Mouse (Mus musculus) myocyte (in vitro differentiated cells): Measurements from ENCODE around the gene Diras1. TPM values are rescaled to one million over a fixed set of nuclear protein-coding genes. Genes with fewer than 3 reads are reported as not detected.
"Not testable (repeated sequence)": the region's sequence is repeated elsewhere in the genome, so short reads cannot be mapped to it uniquely, and the experiment has no call there.

Experiments used
- H3K27me3 ChIP-seq: one replicate; pipeline ENCODE4 v1.6.1; 2011; ENCODE audit not compliant: control insufficient read depth, insufficient read depth, insufficient read length
- H3K36me3 ChIP-seq: one replicate; pipeline ENCODE4 v1.6.1; 2011; ENCODE audit not compliant: control insufficient read depth, insufficient read depth
- H3K4me2 ChIP-seq: one replicate; pipeline ENCODE4 v1.6.1; 2011; ENCODE audit warnings: low read depth, control low read depth
- H3K4me3 ChIP-seq: one replicate; pipeline ENCODE4 v1.5.1; 2011; ENCODE audit warnings: mild to moderate bottlenecking, control low read depth, moderate library complexity
- H3K79me2 ChIP-seq: one replicate; pipeline ENCODE4 v1.6.1; 2011; ENCODE audit not compliant: control insufficient read depth, insufficient read depth
- H3ac ChIP-seq: one replicate; pipeline ENCODE4 v1.6.1; 2011; ENCODE audit not compliant: control insufficient read depth, insufficient read length
- CEBPB ChIP-seq: IDR thresholded peaks from 2 replicates; pipeline ENCODE4 v1.6.1; 2011; ENCODE audit warnings: mild to moderate bottlenecking, moderate library complexity; ENCODE audit not compliant: poor library complexity, insufficient read depth, severe bottlenecking
- E2F4 ChIP-seq: IDR thresholded peaks from one replicate; pipeline ENCODE4 v1.6.1; 2011; ENCODE audit warnings: mild to moderate bottlenecking, control low read depth, moderate library complexity; ENCODE audit not compliant: insufficient read depth
- MAX ChIP-seq: IDR thresholded peaks from one replicate; pipeline ENCODE4 v1.6.1; 2011; ENCODE audit warnings: low read depth, mild to moderate bottlenecking, control low read depth
- MYOD1 ChIP-seq, 3 experiments: IDR thresholded peaks; one replicate each; pipeline ENCODE4 v1.6.1; 2011; ENCODE audit warnings: control low read depth in 2 of 3, low read depth in 2 of 3, mild to moderate bottlenecking in 2 of 3, moderate library complexity in 1 of 3; ENCODE audit not compliant: insufficient read length in 2 of 3, control insufficient read depth in 1 of 3
- MYOG ChIP-seq, 3 experiments: IDR thresholded peaks; one replicate each; pipeline ENCODE4 v1.6.1; 2011; ENCODE audit warnings: control low read depth in 2 of 3, low read depth in 2 of 3, mild to moderate bottlenecking in 2 of 3; ENCODE audit not compliant: insufficient read length in 2 of 3, control insufficient read depth in 1 of 3, insufficient read depth in 1 of 3
- POLR2A ChIP-seq: IDR thresholded peaks from one replicate; pipeline ENCODE4 v1.6.1; 2011; ENCODE audit warnings: low read depth, mild to moderate bottlenecking, control low read depth, moderate library complexity; ENCODE audit not compliant: insufficient read length
- POLR2AphosphoS2 ChIP-seq: IDR thresholded peaks from one replicate; pipeline ENCODE4 v1.6.1; 2011; ENCODE audit warnings: low read depth, control low read depth; ENCODE audit not compliant: insufficient read length
- REST ChIP-seq: IDR thresholded peaks from one replicate; pipeline ENCODE4 v1.6.1; 2011; ENCODE audit warnings: mild to moderate bottlenecking, control low read depth, moderate library complexity; ENCODE audit not compliant: insufficient read depth, insufficient read length
- SRF ChIP-seq: IDR thresholded peaks from one replicate; pipeline ENCODE4 v1.6.1; 2011; ENCODE audit warnings: low read depth; ENCODE audit not compliant: control insufficient read depth, insufficient read length
- TCF12 ChIP-seq: IDR thresholded peaks from one replicate; pipeline ENCODE4 v1.6.1; 2011; ENCODE audit warnings: mild to moderate bottlenecking, control low read depth; ENCODE audit not compliant: poor library complexity, insufficient read depth, severe bottlenecking
- TCF3 ChIP-seq: IDR thresholded peaks from one replicate; pipeline ENCODE4 v1.6.1; 2011; ENCODE audit warnings: low read depth, control low read depth; ENCODE audit not compliant: insufficient read length
- USF1 ChIP-seq: IDR thresholded peaks from one replicate; pipeline ENCODE4 v1.6.1; 2011; ENCODE audit warnings: low read depth, mild to moderate bottlenecking, control low read depth, moderate library complexity
- polyA plus RNA-seq: library from polyadenylated mRNA; unstranded; fragments of >200 nt; fragmentation: generic; extraction: Trizol; gene quantifications from one replicate; pipeline ENCODE4 v1.2.1, GENCODE M21; 2012; ENCODE audit warnings: missing spikeins

Gene Diras1
- polyA plus RNA-seq, 1 experiment, result 0.42 TPM

- Histone ChIP-seq H3K79me2 (peaks cover 23% of the 10 kb centered on the region), H3ac (no peak overlapping the region), H3K36me3 (no peaks in the 10 kb centered on the region), H3K4me3 (no peak overlapping the region), H3K27me3 (peaks cover 9% of the 10 kb centered on the region), H3K4me2 (no peak overlapping the region)
- TF ChIP-seq USF1, result no peak
- no peak for TF ChIP-seq CEBPB
- no peak for TF ChIP-seq TCF3
- no peak for TF ChIP-seq E2F4
- no peak for TF ChIP-seq POLR2AphosphoS2
- no peak for TF ChIP-seq REST
- no peak for TF ChIP-seq MYOD1 (IDR thresholded peaks at IDR 0.05; ENCODE audit: control insufficient read depth in 1 of 3, insufficient read length in 2 of 3, low read depth in 2 of 3)
- TF ChIP-seq MYOG (IDR thresholded peaks at IDR 0.05; ENCODE audit: control insufficient read depth in 1 of 3, insufficient read depth in 1 of 3, insufficient read length in 2 of 3, low read depth in 2 of 3), result no peak
- no peak for TF ChIP-seq SRF
- TF ChIP-seq TCF12, result no peak
- TF ChIP-seq MAX, result no peak
- TF ChIP-seq POLR2A, result no peak
Observed at GRCm38 (mm10) chr10:81062710-81063109, 37.2 kb upstream of the Diras1 start.

DNA sequence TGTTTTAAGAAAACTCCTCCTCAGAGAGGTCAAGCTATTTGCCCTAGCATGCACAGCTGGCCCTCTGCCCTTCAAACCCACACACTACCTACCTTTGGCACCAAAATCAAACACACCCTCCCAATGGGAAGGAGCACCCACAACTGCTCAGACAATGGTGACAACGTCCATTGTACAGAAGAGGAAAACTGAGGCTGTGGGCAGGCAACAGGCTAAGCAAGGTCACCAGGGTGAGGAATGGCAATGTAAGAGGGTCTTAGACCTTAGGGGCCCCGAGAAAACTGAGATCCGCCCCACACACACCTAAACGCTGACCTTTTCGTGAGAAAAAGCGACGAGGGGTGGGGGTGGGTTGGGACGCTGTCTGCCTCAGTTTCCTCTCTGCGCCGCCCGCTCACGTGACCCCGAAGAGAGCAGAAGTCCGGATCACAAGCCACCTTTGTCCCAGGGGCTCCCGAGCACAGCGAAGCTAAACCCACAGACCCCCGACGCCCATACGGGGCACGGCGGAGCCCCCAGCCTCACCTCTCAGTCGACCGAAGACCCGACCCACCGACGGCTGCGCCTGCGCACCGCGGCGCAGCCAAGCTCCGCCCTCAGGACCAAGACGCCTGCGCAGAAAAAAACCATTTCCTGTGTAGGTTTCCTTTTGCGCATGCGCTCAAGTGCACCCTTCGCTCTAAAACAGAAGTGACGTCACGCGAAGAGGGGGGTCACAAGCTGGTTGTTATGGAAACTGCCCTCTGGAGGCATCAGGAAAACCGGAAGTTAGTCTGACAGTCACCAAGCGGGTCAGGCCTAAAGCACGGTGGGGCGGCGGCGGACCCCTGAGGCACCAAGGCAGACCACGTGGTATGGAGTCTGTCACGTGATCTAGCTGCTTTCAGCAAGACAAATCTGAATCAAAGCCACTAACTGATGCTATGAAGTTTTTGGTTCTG lies 34.4 kb upstream of the Diras1 start, which contains the start of gene Sgta:
Sgta (minus strand) TSS at position 579 of the 941 bp plus-strand sequence.
- Histone ChIP-seq H3K4me2 (peak within 1 kb of the TSS; percentile 96), H3K79me2 (peaks cover 51% of the 10 kb centered on the region)
- TF ChIP-seq MAX (no peak), USF1 (peak; percentile 97), POLR2AphosphoS2 (peak; percentile 65), POLR2A (peak; percentile 64)

GRCm38 (mm10) chr10:81058896-81059295 lies 33.4 kb upstream of the Diras1 start:
- no peaks in the 10 kb centered on the region for H3K36me3 ChIP-seq
- TF ChIP-seq REST (no peak), MYOG (IDR thresholded peaks at IDR 0.05; ENCODE audit: control insufficient read depth in 1 of 3, insufficient read depth in 1 of 3, insufficient read length in 2 of 3, low read depth in 2 of 3) (no peak)
- H3K27me3 ChIP-seq, result no peaks in the 10 kb centered on the region
- H3K4me3 ChIP-seq, result peak overlapping the region; percentile 94
- peak overlapping the region; percentile 62 for H3ac ChIP-seq
- H3K79me2 ChIP-seq, result peaks cover 60% of the 10 kb centered on the region
- H3K4me2 ChIP-seq, result peak overlapping the region; percentile 96

More for the DNA sequence above, 34.4 kb upstream of the Diras1 start, which contains the start of gene Sgta:
- Histone ChIP-seq H3K36me3 (no peaks in the 10 kb centered on the region), H3ac (peak within 1 kb of the TSS; percentile 62), H3K4me3 (peak within 1 kb of the TSS; percentile 94), H3K27me3 (no peaks in the 10 kb centered on the region)

DNA sequence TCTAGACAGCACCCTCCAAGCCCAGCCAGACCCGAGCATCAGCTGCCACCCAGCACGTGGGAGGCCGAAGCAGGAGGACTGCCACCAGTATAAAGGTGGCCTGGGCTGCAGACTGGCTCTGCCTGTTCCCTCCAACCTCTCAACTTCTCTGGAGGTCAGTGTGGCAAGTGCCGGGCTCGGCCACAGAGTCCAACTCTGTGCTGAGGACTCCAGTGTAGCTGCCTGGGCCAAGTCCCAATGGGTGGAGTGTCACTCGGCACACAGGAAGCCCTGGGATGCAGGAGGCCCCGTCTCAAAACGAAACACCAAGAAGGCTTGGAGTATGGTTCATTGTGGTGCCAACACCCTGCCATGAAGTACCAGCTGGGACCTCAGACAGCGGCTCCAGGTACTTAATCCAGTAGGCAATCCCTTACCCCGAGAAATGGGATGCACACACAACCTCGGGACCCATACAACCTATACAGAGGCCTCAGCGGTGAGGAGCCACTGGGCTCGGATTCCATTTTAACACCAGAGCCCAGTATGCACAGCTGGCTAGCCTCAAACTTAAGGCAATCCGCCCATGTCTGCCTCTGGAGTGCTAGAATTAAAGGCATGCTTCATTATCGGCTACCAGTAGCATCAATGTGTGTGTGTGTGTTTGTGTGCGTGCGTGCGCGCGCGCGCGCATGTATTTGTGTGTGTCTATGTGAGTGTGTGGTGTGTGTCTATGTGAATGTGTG lies 32.1 kb upstream of the Diras1 start:
- TF ChIP-seq E2F4, result no peak
- TF ChIP-seq USF1, result no peak
- no peak for TF ChIP-seq SRF
- TF ChIP-seq MYOD1 (IDR thresholded peaks at IDR 0.05; ENCODE audit: control insufficient read depth in 1 of 3, insufficient read length in 2 of 3, low read depth in 2 of 3), result no peak
- TF ChIP-seq POLR2AphosphoS2, result no peak
- TF ChIP-seq REST, result no peak
- TF ChIP-seq TCF3, result no peak
- TF ChIP-seq POLR2A, result no peak
- TF ChIP-seq TCF12, result no peak
- no peak for TF ChIP-seq MYOG (IDR thresholded peaks at IDR 0.05; ENCODE audit: control insufficient read depth in 1 of 3, insufficient read depth in 1 of 3, insufficient read length in 2 of 3, low read depth in 2 of 3)
- no peak for TF ChIP-seq CEBPB
- no peak for TF ChIP-seq MAX
- Histone ChIP-seq H3K4me3 (no peak overlapping the region), H3ac (no peak overlapping the region), H3K79me2 (peaks cover 70% of the 10 kb centered on the region), H3K36me3 (no peaks in the 10 kb centered on the region), H3K27me3 (no peaks in the 10 kb centered on the region), H3K4me2 (no peak overlapping the region)

DNA sequence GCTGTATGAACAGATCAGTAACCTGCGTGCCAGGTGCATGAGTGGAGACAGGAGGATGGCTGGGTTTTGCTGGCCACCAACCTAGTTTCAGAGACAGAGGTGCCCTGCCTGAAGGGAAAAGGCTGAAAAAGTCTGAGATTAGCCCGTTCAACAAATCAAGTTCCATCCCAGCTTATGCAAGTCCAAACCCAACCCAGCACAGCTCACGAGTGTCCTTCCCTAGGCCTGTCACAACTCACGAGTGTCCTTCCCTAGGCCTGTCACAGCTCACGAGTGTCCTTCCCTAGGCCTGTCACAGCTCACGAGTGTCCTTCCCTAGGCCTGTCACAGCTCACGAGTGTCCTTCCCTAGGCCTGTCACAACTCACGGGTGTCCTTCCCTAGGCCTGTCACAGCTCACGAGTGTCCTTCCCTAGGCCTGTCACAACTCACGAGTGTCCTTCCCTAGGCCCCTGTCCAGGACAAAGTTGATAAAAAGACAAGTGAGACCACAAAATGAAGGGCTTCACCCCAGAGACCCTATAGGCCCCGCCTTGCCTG lies 30.4 kb upstream of the Diras1 start:
- not testable (repeated sequence) for H3K36me3 ChIP-seq, H3K27me3 ChIP-seq, H3K4me3 ChIP-seq, H3ac ChIP-seq, H3K4me2 ChIP-seq
- H3K79me2 ChIP-seq, result peaks cover 70% of the 10 kb centered on the region
